Mouse (Mus musculus) thymus, postnatal 4 days (tissue): ENCODE results near the gene Abtb1.

ENCODE experiments used
- DNase-seq: peaks from one replicate; pipeline ENCODE4 v3.0.0; 2021

Abtb1 gene

GRCm38 (mm10) chr6:88828206-88829009 lies 13.4 kb downstream of the Abtb1 start:
- no peak for DNase-seq

GRCm38 (mm10) chr6:88827395-88828205 lies 14.2 kb downstream of the Abtb1 start:
- peak; percentile 51 for DNase-seq

- DNase-seq = no peak
Observed at GRCm38 (mm10) chr6:88826965-88827364, 14.8 kb downstream of the Abtb1 start.

- peak; percentile 62 for DNase-seq
Observed at GRCm38 (mm10) chr6:88826545-88826944, 15.2 kb downstream of the Abtb1 start.

- no peak for DNase-seq
Observed at GRCm38 (mm10) chr6:88826088-88826487, 15.7 kb downstream of the Abtb1 start.

- no peak for DNase-seq
Observed at GRCm38 (mm10) chr6:88824183-88824582, 17.6 kb downstream of the Abtb1 start.

- no peak for DNase-seq
Observed at GRCm38 (mm10) chr6:88821901-88822300, 19.9 kb downstream of the Abtb1 start.

GRCm38 (mm10) chr6:88821294-88821693 lies 20.5 kb downstream of the Abtb1 start:
- DNase-seq = no peak

GRCm38 (mm10) chr6:88820853-88821252 lies 20.9 kb downstream of the Abtb1 start:
- no peak for DNase-seq

GRCm38 (mm10) chr6:88816913-88817312 lies 24.9 kb downstream of the Abtb1 start:
- DNase-seq = no peak

GRCm38 (mm10) chr6:88815489-88815888 lies 26.3 kb downstream of the Abtb1 start:
- no peak for DNase-seq

GRCm38 (mm10) chr6:88815036-88815435 lies 26.7 kb downstream of the Abtb1 start:
- no peak for DNase-seq

GRCm38 (mm10) chr6:88813832-88814231 lies 28.0 kb downstream of the Abtb1 start:
- no peak for DNase-seq

- peak; percentile 61 for DNase-seq
Observed at GRCm38 (mm10) chr6:88812886-88813285, 28.9 kb downstream of the Abtb1 start.

GRCm38 (mm10) chr6:88811880-88812400 lies 29.8 kb downstream of the Abtb1 start:
- DNase-seq = no peak

- DNase-seq = peak; percentile 29
Observed at GRCm38 (mm10) chr6:88811396-88811795, 30.4 kb downstream of the Abtb1 start.

- DNase-seq = no peak
Observed at GRCm38 (mm10) chr6:88810291-88810690, 31.5 kb downstream of the Abtb1 start.

- no peak for DNase-seq
Observed at GRCm38 (mm10) chr6:88809091-88810037, 32.4 kb downstream of the Abtb1 start.

- no peak for DNase-seq
Observed at GRCm38 (mm10) chr6:88804966-88805577, 36.7 kb downstream of the Abtb1 start.

GRCm38 (mm10) chr6:88803957-88804695 lies 37.7 kb downstream of the Abtb1 start:
- DNase-seq = no peak

- no peak for DNase-seq
Observed at GRCm38 (mm10) chr6:88803051-88803450, 38.7 kb downstream of the Abtb1 start.
